Comparison of ENCODE assay signal across 23 mouse cellular contexts in genomic region chr8:122101816-122102215, GRCm38 (mm10).
DNase-seq lines count a peak whose midpoint lies in the region; ATAC-seq and TF ChIP-seq lines count a peak whose summit lies in the region.
"Had no signal": no experiment of that assay in that cellular context is flagged by ENCODE, and none has a peak within 500 bp of the region (broad histone marks: within the 10 kb centered on the region; RNA-seq: fewer than 3 reads in every experiment).

No protein-coding gene starts in this region.

- WGBS in heart, embryonic 10.5 days, result 61% methylated on average over 5 of the region's 5 CpGs
- 59% methylated on average over 5 of the region's 5 CpGs for WGBS in heart, adult 2 months
- WGBS in limb, embryonic 12.5 days, result 78% methylated on average over 5 of the region's 5 CpGs
- WGBS in limb, embryonic 10.5 days, result 77% methylated on average over 5 of the region's 5 CpGs
- 78% methylated on average over 5 of the region's 5 CpGs for WGBS in embryonic facial prominence, embryonic 11.5 days
- WGBS in limb, embryonic 13.5 days, result 60% methylated on average over 5 of the region's 5 CpGs

- no peak for TF ChIP-seq EP300 in heart, adult 2 months (IDR thresholded peaks at IDR 0.05; ENCODE audit: insufficient read depth, low read depth, low read length)

- no peaks in the 10 kb centered on the region for H3K9me3 ChIP-seq in heart, embryonic 10.5 days
- H3K9me3 ChIP-seq in limb, embryonic 12.5 days, result no peaks in the 10 kb centered on the region
- H3K9me3 ChIP-seq in limb, embryonic 10.5 days (replicated peaks), result no peaks in the 10 kb centered on the region
- H3K9me3 ChIP-seq in embryonic facial prominence, embryonic 11.5 days (replicated peaks; ENCODE audit: control insufficient read depth, low read length), result no peaks in the 10 kb centered on the region
- no peaks in the 10 kb centered on the region for H3K9me3 ChIP-seq in limb, embryonic 13.5 days
- H3K9me3 ChIP-seq: G1E; heart, embryonic 12.5 days; hindbrain, embryonic 12.5 days; intestine, embryonic 15.5 days; liver, embryonic 13.5 days; neural tube, embryonic 13.5 days; stomach, embryonic 15.5 days had no signal

- no peaks in the 10 kb centered on the region for H3K79me2 ChIP-seq in heart, adult 2 months (replicated peaks; ENCODE audit: control insufficient read depth, insufficient read depth, low read length)

- 0 out of 2 replicates have a peak, but pooled peaks cover 4% of the 10 kb centered on the region for H3K27me3 ChIP-seq in heart, embryonic 10.5 days (ENCODE audit: insufficient read depth, poor library complexity, severe bottlenecking)
- H3K27me3 ChIP-seq in heart, adult 2 months (ENCODE audit: control insufficient read depth, insufficient read depth, low read length), result no peaks in the 10 kb centered on the region
- H3K27me3 ChIP-seq in limb, embryonic 12.5 days, result no peaks in the 10 kb centered on the region
- H3K27me3 ChIP-seq in limb, embryonic 10.5 days (ENCODE audit: low read depth, poor library complexity, severe bottlenecking), result no peaks in the 10 kb centered on the region
- no peaks in the 10 kb centered on the region for H3K27me3 ChIP-seq in embryonic facial prominence, embryonic 11.5 days (ENCODE audit: control insufficient read depth, insufficient read depth, low read length)
- no peaks in the 10 kb centered on the region; the same call in 1 of the 2 replicates for H3K27me3 ChIP-seq in limb, embryonic 13.5 days
- H3K27me3 ChIP-seq: heart, embryonic 12.5 days; hindbrain, embryonic 12.5 days; intestine, embryonic 15.5 days; neural tube, embryonic 13.5 days; stomach, embryonic 15.5 days had no signal

- no peak overlapping the region for H3K4me2 ChIP-seq in limb, embryonic 12.5 days
- no peak overlapping the region for H3K4me2 ChIP-seq in embryonic facial prominence, embryonic 11.5 days (ENCODE audit: low read depth, low read length)
- H3K4me2 ChIP-seq in limb, embryonic 13.5 days (replicated peaks), result no peak overlapping the region
- H3K4me2 ChIP-seq: heart, embryonic 12.5 days; hindbrain, embryonic 12.5 days; intestine, embryonic 15.5 days; liver, embryonic 13.5 days; lung, embryonic 14.5 days; neural tube, embryonic 13.5 days; stomach, embryonic 15.5 days had no signal

- intact Hi-C loops in heart, adult 2 months (cut with DNase I), result no loop called here

- H3K4me3 ChIP-seq in heart, embryonic 10.5 days, result no peak overlapping the region
- no peak overlapping the region for H3K4me3 ChIP-seq in heart, adult 2 months
- no peak overlapping the region for H3K4me3 ChIP-seq in limb, embryonic 12.5 days (replicated peaks)
- H3K4me3 ChIP-seq in limb, embryonic 10.5 days, result no peak overlapping the region
- no peak overlapping the region for H3K4me3 ChIP-seq in embryonic facial prominence, embryonic 11.5 days (ENCODE audit: low read depth, low read length)
- no peak overlapping the region for H3K4me3 ChIP-seq in limb, embryonic 13.5 days
- H3K4me3 ChIP-seq: heart, embryonic 12.5 days; hindbrain, embryonic 12.5 days; intestine, embryonic 15.5 days; liver, embryonic 13.5 days; neural tube, embryonic 13.5 days; stomach, embryonic 15.5 days had no signal

- TF ChIP-seq POLR2A in heart, adult 2 months (IDR thresholded peaks at IDR 0.05; ENCODE audit: insufficient read depth, low read depth, low read length), result no peak

- 0 out of 2 replicates have a peak overlapping the region, but pooled peaks have one; percentile 5 for H3K27ac ChIP-seq in heart, embryonic 10.5 days
- no peak overlapping the region for H3K27ac ChIP-seq in heart, adult 2 months
- peak overlapping the region; percentile 1; the same call in 1 of the 2 replicates for H3K27ac ChIP-seq in limb, embryonic 12.5 days
- H3K27ac ChIP-seq in limb, embryonic 10.5 days, result no peak overlapping the region; the same call in 1 of the 2 replicates
- H3K27ac ChIP-seq in embryonic facial prominence, embryonic 11.5 days (replicated peaks; ENCODE audit: low read depth, low read length), result 0 out of 2 replicates have a peak overlapping the region, but pooled peaks have one; percentile 35
- H3K27ac ChIP-seq in limb, embryonic 13.5 days, result peak overlapping the region; percentile 79; the same call in 1 of the 2 replicates
- H3K27ac ChIP-seq: intestine, embryonic 15.5 days; liver, embryonic 13.5 days; neural tube, embryonic 13.5 days had no signal

- TF ChIP-seq CTCF in heart, adult 2 months (IDR thresholded peaks at IDR 0.05), result no peak

- DNase-seq in heart, embryonic 10.5 days (ENCODE audit: low spot score), result no peak
- DNase-seq in heart, adult 2 months, result no peak
- DNase-seq in limb, embryonic 10.5 days (ENCODE audit: low spot score), result no peak
- DNase-seq in embryonic facial prominence, embryonic 11.5 days (ENCODE audit: low spot score), result no peak
- DNase-seq in cerebellum, adult 8-10 months, result no peak
- no peak for DNase-seq in right cerebral cortex, postnatal 4 days
- DNase-seq: cerebellum, adult 9-10 months; gastrocnemius, postnatal 25 days; kidney, adult 9 months; kidney, postnatal 25 days; liver, embryonic 13.5 days; lung, postnatal 4 days; spleen, adult 18-20 months had no signal

- no peak for ATAC-seq in limb, embryonic 12.5 days (ENCODE audit: insufficient number of reproducible peaks, insufficient read depth, low FRiP score, low TSS enrichment, low read depth)
- ATAC-seq in embryonic facial prominence, embryonic 11.5 days (replicated peaks; ENCODE audit: insufficient number of reproducible peaks, low FRiP score, low TSS enrichment, low read depth), result no peak
- ATAC-seq in limb, embryonic 13.5 days (ENCODE audit: low FRiP score, low read depth), result no peak
- ATAC-seq: forebrain, embryonic 14.5 days; intestine, embryonic 15.5 days had no signal

- no peaks in the 10 kb centered on the region for H3K36me3 ChIP-seq in heart, embryonic 10.5 days
- no peaks in the 10 kb centered on the region for H3K36me3 ChIP-seq in heart, adult 2 months (ENCODE audit: control insufficient read depth, insufficient read depth, low read length)
- H3K36me3 ChIP-seq in limb, embryonic 12.5 days, result no peaks in the 10 kb centered on the region
- H3K36me3 ChIP-seq in limb, embryonic 10.5 days, result no peaks in the 10 kb centered on the region
- H3K36me3 ChIP-seq in embryonic facial prominence, embryonic 11.5 days (replicated peaks; ENCODE audit: control insufficient read depth, insufficient read depth, low read depth, low read length), result no peaks in the 10 kb centered on the region
- no peaks in the 10 kb centered on the region for H3K36me3 ChIP-seq in limb, embryonic 13.5 days
- H3K36me3 ChIP-seq: G1E; heart, embryonic 12.5 days; hindbrain, embryonic 12.5 days; intestine, embryonic 15.5 days; liver, embryonic 13.5 days; neural tube, embryonic 13.5 days; stomach, embryonic 15.5 days had no signal

- H3K4me1 ChIP-seq in heart, embryonic 10.5 days, result peaks cover 50% of the 10 kb centered on the region
- peaks cover 1% of the 10 kb centered on the region; the same call in 1 of the 2 replicates for H3K4me1 ChIP-seq in heart, adult 2 months (ENCODE audit: control insufficient read depth, insufficient read depth, low read length)
- H3K4me1 ChIP-seq in limb, embryonic 12.5 days (replicated peaks), result peaks cover 21% of the 10 kb centered on the region
- peaks cover 33% of the 10 kb centered on the region for H3K4me1 ChIP-seq in limb, embryonic 10.5 days
- H3K4me1 ChIP-seq in embryonic facial prominence, embryonic 11.5 days (ENCODE audit: control insufficient read depth, insufficient read depth, low read length), result peaks cover 9% of the 10 kb centered on the region
- peaks cover 34% of the 10 kb centered on the region for H3K4me1 ChIP-seq in limb, embryonic 13.5 days

- H3K9ac ChIP-seq in heart, adult 2 months (ENCODE audit: low read depth, low read length), result no peak overlapping the region
- no peak overlapping the region for H3K9ac ChIP-seq in limb, embryonic 12.5 days (replicated peaks)
- no peak overlapping the region for H3K9ac ChIP-seq in embryonic facial prominence, embryonic 11.5 days (replicated peaks; ENCODE audit: low read length)
- no peak overlapping the region for H3K9ac ChIP-seq in limb, embryonic 13.5 days
- H3K9ac ChIP-seq: heart, embryonic 12.5 days; hindbrain, embryonic 12.5 days; intestine, embryonic 15.5 days; liver, embryonic 13.5 days; lung, embryonic 14.5 days; neural tube, embryonic 13.5 days; stomach, embryonic 15.5 days had no signal

Comparison
In these comparisons a context has a peak if more than half of its experiments do, and no peak if none do; other contexts are left out.
1. H3K27ac ChIP-seq: peak in heart, embryonic 10.5 days (single experiment), limb, embryonic 12.5 days (single experiment), embryonic facial prominence, embryonic 11.5 days (single experiment) and limb, embryonic 13.5 days (single experiment); none in heart, adult 2 months (single experiment) and limb, embryonic 10.5 days (single experiment).